Mouse (Mus musculus) heart, adult 18-20 months (tissue): ENCODE data around the gene Bin2. TPM values are rescaled to one million over a fixed set of nuclear protein-coding genes. Genes with fewer than 3 reads are reported as not detected.

ENCODE experiments used
- DNase-seq, 2 experiments: peaks; one replicate each; pipeline ENCODE4 v3.0.0; 2021 to 2022; ENCODE audit warnings: mixed read lengths in 1 of 2
- long read RNA-seq, 2 experiments: library from polyadenylated mRNA; stranded (forward); transcript quantifications; one replicate each; pipeline ENCODE4 v2.0.0; 2021
- total RNA-seq, 2 experiments: library from RNA; stranded (reverse); gene quantifications; 2 replicates each; pipeline ENCODE4 v1.2.3; 2021

Bin2 gene
- total RNA-seq = 1 to 10 TPM; 1.6 to 5.1 TPM
- long read RNA-seq, experiment 1 = 0 reads
- long read RNA-seq, experiment 2, partial matches to known transcripts = 0 of 1 reads
- long read RNA-seq, experiment 2, other reads (novel, unspliced or antisense) = 1 of 1 reads

GRCm38 (mm10) chr15:100669337-100669736 lies at the start of gene Bin2:
Gene Bin2 (minus strand): TSS chr15:100669553.
- peak; percentile 34 to 66 for DNase-seq

- no peak for DNase-seq
These were observed 49.2 kb upstream of the Bin2 start for GRCm38 (mm10) chr15:100718572-100718971.

DNA sequence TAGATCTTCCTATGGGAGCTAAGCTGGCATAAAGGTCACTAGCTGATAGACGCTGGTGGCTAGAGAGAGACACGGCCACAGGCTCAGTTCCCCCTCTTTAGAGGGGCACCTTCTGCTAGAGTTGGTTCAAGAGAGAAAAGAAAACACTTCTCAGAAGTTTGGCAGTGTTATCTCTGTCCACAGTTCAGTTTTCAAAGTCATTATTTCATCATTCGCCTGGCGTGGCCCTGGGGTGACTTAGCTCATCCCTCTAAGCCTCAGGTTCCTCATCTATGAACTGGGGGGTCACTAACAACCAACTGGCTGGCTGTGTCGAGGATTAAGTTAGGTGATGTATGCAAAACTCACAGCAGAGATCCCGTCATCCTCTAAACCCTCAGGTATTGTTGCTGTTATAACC lies 48.6 kb upstream of the Bin2 start:
- DNase-seq = no peak

GRCm38 (mm10) chr15:100715399-100715993 lies 46.1 kb upstream of the Bin2 start:
- no peak for DNase-seq

- DNase-seq = no peak
These were observed 45.1 kb upstream of the Bin2 start for GRCm38 (mm10) chr15:100714470-100714869.

- DNase-seq = no peak
These were observed 41.5 kb upstream of the Bin2 start for GRCm38 (mm10) chr15:100710838-100711237.

GRCm38 (mm10) chr15:100708433-100709078 lies 39.2 kb upstream of the Bin2 start:
- no peak for DNase-seq

DNA sequence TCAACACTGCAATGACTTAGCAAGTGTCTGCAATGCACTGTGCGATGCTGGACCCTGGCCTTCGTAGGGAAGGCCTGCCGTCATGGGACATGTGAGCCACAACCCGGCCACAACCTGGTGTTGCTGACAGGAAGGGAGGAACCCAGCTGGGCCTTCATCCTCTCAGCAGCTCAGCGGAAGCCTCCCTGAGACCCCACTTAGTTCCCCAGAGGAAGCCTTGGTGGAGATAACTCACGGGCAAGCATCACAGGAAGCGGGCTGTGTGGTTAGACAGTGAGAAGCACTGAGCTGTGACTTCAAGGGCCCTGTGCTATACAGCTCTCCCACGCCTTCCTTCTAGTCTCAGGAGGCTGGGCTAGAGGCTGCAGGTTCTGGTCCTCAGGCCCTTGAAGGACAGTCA lies 36.9 kb upstream of the Bin2 start:
- peak in 1 of 2 experiments; percentile 54 for DNase-seq

GRCm38 (mm10) chr15:100705376-100705775 lies 36.0 kb upstream of the Bin2 start:
- DNase-seq = no peak

GRCm38 (mm10) chr15:100703913-100704312 lies 34.6 kb upstream of the Bin2 start:
- no peak for DNase-seq

- DNase-seq = no peak
These were observed 32.5 kb upstream of the Bin2 start for GRCm38 (mm10) chr15:100701856-100702255.

- DNase-seq = no peak
These were observed 31.8 kb upstream of the Bin2 start for GRCm38 (mm10) chr15:100701108-100701507.

GRCm38 (mm10) chr15:100700424-100700823 lies 31.1 kb upstream of the Bin2 start:
- DNase-seq = no peak

GRCm38 (mm10) chr15:100699386-100699785 lies 30.0 kb upstream of the Bin2 start:
- no peak for DNase-seq

DNA sequence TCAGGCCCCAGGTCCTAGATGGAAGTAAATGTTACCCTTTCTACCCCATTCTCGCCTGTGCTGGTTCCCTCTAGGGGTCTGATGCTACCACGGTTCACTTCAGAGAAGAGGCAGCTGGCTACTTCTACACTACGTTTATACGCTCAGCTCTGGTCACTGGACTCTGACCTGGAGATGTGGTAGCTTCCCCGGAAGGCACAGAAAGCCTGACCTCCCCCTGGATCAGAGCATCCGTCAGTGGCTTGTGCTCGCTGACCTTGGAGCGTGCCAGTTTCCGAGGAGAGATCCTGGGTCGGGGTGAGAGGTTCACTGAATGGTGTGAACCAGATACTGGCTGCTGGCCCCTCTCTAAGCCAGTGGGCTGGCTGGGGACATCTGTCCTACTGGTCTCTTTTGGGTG lies 28.7 kb upstream of the Bin2 start:
- no peak for DNase-seq

DNA sequence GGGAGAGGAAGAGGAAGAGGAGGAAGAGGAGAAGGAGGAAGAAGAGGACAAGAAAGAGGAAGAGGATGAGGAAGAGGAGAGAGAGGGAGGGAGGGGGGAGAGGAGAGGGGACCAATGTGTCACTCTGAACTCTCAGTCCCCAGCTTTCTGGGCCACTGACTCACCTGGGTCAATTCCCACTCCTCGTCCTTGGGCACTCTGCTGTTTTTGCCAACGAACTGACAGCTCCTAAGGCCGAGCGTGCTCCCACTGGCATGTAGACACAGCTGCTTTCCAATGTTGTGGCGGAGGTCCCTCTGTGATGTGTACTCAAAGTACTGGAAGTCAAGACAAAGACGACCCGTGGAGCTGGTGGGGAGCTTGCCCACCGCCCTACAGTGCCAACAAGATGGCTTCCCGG lies 25.1 kb upstream of the Bin2 start:
- DNase-seq = no peak

DNA sequence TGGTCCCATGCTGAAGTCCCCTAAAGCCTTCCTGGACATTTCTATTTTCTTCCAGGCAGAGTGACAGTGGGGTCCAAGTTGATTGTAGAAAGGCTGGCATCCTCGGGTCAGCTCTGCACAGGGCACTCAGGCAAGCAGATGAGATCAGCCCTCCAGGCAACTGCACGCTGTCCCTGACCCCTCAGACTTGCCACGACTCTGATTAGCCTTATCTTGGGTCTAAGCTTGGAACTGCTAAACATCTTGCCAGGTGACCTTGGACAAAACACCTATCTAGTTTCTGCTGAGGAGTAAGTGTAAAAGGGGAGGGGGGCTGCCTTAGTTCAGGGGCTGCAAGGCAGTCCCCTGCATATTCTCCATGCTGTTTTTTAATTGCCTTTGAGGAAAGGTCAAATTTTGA lies 22.6 kb upstream of the Bin2 start:
- DNase-seq = no peak

DNA sequence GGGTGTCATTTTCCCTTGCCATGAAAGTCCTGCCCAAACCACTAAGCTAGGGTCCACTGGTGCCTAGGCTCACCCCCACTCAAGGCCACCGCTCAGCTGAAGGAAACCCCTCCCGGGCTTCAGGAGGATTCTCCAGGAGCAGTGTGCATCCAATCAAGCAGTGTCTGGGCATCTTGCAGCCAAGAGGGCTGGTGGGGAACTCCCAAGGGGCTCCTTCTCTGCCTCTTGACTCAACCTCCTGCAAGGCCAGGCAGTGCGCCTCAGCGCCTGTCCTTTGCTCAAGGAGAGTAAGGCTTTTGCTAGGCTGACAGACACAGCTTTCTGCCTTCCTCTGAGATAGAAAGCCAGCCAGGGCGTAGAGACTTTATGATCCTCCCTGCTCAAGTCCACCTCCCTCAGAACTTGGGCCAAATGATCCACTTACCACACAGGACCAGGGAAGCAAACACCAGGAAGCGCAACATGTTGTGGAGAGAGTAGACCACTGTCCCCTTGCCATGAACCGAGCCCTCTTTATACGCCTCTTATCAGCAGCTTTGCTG lies 18.1 kb upstream of the Bin2 start, which contains the start of gene Cela1:
Gene Cela1, minus strand, starts transcription at position 492 of the 542 bp plus-strand sequence.
- DNase-seq = no peak

- peak in 1 of 2 experiments; percentile 27 for DNase-seq
These were observed 17.6 kb upstream of the Bin2 start for GRCm38 (mm10) chr15:100686989-100687388.

GRCm38 (mm10) chr15:100686434-100686833 lies 17.1 kb upstream of the Bin2 start:
- no peak for DNase-seq

DNA sequence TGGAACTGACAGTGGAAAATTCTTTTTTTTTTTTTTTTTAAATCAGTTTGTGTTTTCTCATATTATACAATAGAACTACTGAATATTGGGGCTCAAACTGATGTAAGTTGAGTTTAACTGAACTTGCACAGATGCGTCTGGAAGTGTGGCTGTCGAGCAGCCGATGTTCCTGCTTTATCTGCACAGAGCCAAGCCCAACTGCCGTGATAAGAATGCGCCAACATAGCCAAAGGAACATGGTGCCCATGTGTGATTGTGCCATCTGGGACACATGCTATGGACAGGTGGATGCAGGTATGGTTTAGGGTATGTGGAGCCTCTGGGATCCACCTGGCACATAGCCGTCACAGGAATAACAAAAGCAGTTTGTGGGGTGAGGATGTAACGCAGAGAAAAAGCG lies 16.5 kb upstream of the Bin2 start:
- DNase-seq = no peak

- no peak for DNase-seq
These were observed 15.9 kb upstream of the Bin2 start for GRCm38 (mm10) chr15:100685255-100685654.

DNA sequence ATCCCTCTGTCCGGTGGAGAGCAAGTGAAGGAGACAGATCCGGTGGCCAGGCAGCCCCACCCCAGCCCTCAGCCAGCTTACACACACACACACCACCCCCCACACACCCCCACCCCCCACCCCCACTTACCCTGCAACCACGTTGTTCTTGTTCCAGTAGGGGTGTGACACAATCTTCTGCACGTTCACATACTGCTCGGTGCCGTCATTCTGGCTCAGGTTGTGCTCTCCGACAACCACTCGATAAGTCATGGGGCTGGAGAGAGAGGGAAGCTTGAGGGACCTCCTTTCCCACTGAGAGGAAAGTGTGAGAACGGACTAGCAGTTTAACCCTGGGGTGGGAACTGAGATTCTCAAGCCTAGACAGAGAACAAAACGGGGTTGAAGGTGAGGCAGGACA lies 15.1 kb upstream of the Bin2 start:
- DNase-seq = no peak

- DNase-seq = peak; percentile 75 to 89
These were observed 13.7 kb upstream of the Bin2 start for GRCm38 (mm10) chr15:100683041-100683440.
